Mouse (Mus musculus) heart, postnatal 36 days (tissue): ENCODE data around the gene Mesp2. TPM values are rescaled to one million over a fixed set of nuclear protein-coding genes. Genes with fewer than 3 reads are reported as not detected.
A peak's percentile ranks its signal among the peaks of the same experiment; 100 is the strongest.

Source experiments
- DNase-seq, 2 experiments: peaks; one replicate each; pipeline ENCODE4 v3.0.0; 2021 to 2022
- intact Hi-C: fragments of 180-260 bp; cut with DNase I; formaldehyde crosslinking; loops from one replicate; pipeline ENCODE4 v1.15.1; 2025
- total RNA-seq, 2 experiments: library from RNA; stranded (reverse); gene quantifications; 2 replicates each; pipeline ENCODE4 v1.2.3; 2021

Gene Mesp2
- total RNA-seq, 2 experiments from 2014 or later: 0.14 TPM; not detected in 1

GRCm38 (mm10) chr7:79801391-79801790 is 9.1 kb upstream of the Mesp2 start:
- intact Hi-C loops: no loop called here
- DNase-seq: no peak

DNA sequence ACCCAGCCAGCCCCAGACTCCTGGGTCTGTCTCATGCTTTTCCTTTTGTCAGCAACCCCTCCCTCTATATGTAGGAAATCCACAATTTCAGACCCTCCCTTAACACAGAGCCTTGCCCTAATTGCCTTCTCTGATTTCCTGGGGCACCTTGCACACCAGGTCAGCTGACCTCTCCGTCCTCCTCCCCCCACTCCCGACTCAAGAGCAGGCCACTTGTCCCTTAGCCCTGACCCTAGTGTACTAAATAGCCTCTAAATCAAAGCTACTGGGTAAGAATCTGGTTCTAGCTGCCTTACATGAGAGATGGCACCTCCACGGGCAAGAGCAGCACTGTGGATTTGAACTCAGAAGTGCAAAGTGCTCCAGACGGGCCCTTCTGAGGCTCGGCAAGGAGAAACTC is 8.5 kb upstream of the Mesp2 start:
- intact Hi-C loops: no loop called here
- DNase-seq: no peak

GRCm38 (mm10) chr7:79803887-79804286 is 6.6 kb upstream of the Mesp2 start:
- no peak for DNase-seq
- intact Hi-C loops: no loop called here

DNA sequence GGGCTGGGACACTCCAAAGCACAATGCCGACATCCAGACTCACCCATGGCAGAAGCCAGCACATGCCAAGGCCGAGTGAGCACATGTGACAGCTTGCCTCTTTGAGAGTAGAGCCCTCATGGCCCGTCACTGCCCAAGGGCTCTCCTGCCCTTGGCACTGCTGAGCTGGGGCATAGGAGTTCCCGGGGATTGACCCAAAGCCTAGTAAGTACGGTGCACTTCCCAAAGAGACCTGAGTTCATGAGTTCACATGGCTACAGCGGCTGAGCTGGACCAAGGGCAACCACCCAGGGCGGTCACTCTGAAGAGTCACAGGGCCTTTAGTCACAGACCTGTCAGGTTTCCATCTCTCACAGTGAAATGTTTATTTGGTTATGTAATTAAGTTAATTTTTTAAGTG is 2.0 kb upstream of the Mesp2 start:
- intact Hi-C loops: no loop called here
- no peak for DNase-seq

- intact Hi-C loops: no loop called here
- no peak for DNase-seq
Measured at GRCm38 (mm10) chr7:79813409-79813808, 2.9 kb downstream of the Mesp2 start.

- no peak for DNase-seq
- intact Hi-C loops: no loop called here
Measured at GRCm38 (mm10) chr7:79818321-79818720, 7.8 kb downstream of the Mesp2 start.

- intact Hi-C loops: no loop called here
Measured at GRCm38 (mm10) chr7:79819515-79819914, 9.0 kb downstream of the Mesp2 start.

DNA sequence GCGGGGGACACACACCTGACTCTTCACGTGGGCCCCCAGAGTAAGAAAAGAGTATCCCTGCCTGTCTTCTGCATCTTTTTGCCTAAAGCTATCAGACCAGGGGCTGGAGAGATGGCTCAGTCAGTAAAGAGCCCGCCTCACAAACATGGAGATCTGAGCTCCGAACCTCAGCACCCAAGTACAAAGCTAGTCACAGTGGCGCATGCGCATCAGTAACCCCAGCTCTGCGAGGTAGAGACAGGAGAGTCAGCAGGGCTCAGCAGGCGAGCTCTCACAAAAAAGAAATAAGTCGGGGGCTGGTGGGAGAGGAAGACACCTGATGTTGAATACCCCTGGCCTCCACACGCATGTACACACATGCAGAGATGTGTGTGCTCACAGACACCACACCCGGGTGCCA is 9.5 kb downstream of the Mesp2 start:
- no peak for DNase-seq
- intact Hi-C loops: no loop called here

More at GRCm38 (mm10) chr7:79819515-79819914, 9.0 kb downstream of the Mesp2 start:
- no peak for DNase-seq

DNA sequence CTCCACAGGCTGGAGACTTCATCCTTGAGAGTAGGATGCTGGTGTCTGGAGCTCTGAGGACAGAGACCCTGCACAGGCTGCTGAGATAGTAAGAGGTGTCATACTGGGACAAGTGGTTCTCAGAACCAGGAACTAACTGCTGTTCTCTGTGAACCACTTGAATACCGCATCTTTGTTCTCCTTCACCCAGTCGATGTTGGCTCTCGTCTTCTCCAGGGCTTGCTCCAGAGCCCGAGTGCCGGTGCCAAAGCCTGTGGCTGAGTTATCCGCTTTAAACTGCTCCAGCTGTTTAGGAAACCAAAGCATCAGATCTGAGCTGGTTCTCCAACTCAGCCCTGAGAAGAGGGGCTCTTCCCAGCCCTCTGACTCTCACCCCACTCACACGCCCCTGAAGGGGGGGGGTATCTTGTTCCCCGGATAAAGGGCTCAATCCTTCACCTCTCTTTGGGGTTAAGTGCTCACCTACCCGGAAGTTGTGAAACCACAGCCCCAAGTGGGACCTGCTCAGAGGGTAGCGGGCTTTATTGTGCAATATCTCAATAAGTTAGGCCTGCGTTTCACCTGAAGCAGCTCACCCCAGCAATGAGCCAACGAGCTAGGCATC is 11.7 kb downstream of the Mesp2 start:
- no peak for DNase-seq
- intact Hi-C loops: no loop called here

- intact Hi-C loops: no loop called here
- DNase-seq: no peak
Measured at GRCm38 (mm10) chr7:79828341-79828740, 17.8 kb downstream of the Mesp2 start.

- no peak for DNase-seq
- intact Hi-C loops: no loop called here
Measured at GRCm38 (mm10) chr7:79831145-79831544, 20.6 kb downstream of the Mesp2 start.

DNA sequence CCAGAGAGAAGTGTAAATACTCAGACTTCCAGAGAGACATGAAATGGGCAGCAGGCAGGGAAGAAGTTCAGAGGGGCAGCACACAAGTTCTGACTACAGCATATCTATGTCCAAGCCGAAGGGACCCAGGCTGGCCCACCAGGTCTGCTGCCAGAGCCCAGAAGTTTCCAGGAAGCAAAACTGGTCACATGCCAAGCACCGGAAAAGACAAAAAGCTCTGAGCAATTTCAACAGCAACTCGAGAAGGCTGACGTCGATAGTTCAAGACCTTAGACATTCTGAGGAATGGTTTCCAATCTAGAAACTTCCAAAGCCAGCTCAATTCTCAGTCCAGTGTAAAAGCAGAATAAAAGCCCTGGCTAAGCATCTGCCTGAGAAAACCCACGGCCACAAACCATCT is 21.1 kb downstream of the Mesp2 start:
- intact Hi-C loops: no loop called here
- peak; percentile 41 to 48 for DNase-seq

DNA sequence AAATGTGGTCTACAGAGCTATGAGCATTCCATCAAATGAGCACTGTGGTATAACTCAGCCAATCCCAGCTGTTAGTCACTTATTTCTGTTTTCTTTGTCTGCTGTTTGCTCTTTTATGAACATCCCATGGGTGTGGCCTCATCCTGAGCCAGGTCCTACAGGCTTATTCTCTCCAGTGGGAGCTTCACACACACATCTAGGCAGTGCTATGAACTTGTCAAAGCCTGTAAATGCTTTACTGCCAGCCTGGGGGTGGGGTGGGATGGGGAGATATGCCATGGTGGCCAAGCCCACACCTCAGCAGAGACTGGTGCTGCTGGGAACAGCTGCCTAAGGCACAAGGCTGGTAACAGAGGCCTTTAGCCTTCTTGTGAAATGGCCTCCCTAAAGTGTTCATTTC is 22.5 kb downstream of the Mesp2 start:
- intact Hi-C loops: no loop called here
- DNase-seq: no peak

DNA sequence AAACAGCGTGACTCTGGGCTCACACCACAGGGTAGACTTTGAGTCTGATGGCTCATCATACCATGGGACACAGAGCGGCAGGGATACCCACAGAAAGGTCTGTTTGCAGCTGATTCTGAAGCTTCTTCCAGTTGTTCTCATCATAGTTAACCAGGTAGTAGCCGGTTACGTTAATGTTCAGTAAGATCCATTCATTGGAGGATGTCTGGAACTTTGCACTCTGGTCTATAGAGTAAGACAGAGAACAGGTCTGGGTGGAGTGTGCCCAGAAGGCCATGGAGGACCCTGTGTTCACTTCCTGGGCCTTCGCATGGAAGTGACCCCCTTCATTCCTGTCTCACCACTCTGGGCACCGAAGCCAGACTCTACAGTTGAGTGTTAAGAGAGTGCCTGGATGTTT is 24.7 kb downstream of the Mesp2 start:
- no peak for DNase-seq
- intact Hi-C loops: no loop called here

DNA sequence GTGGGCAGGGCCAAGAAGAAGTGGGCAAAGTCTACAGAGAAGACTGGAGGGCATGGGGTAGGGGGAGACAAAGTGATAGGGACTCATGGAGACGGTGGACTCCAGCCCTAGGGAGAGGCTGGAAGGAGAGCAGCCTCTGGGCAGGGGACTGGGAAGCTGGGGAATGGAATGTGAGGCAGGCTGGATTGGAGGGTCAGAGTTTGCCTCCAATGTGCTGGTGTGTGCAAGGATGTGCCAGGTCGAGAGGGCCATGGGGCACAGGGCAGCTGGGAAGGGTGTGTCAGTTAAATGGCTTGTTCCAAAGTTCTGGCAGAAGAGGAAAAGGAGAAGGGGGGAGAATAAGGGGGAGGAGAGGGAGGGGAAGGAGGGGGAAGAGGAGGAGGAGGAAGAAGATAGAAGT is 26.7 kb downstream of the Mesp2 start:
- intact Hi-C loops: no loop called here
- no peak for DNase-seq

GRCm38 (mm10) chr7:79842163-79842562 is 31.6 kb downstream of the Mesp2 start:
- no peak for DNase-seq
- intact Hi-C loops: no loop called here

- intact Hi-C loops: no loop called here
- DNase-seq: peak; percentile 58 to 62
Measured at GRCm38 (mm10) chr7:79844090-79844802, 33.7 kb downstream of the Mesp2 start.

GRCm38 (mm10) chr7:79846342-79846741 is 35.8 kb downstream of the Mesp2 start:
- intact Hi-C loops: no loop called here
- DNase-seq: no peak

- peak; percentile 45 to 52 for DNase-seq
- intact Hi-C loops: no loop called here
Measured at GRCm38 (mm10) chr7:79847456-79848451, 37.2 kb downstream of the Mesp2 start.

DNA sequence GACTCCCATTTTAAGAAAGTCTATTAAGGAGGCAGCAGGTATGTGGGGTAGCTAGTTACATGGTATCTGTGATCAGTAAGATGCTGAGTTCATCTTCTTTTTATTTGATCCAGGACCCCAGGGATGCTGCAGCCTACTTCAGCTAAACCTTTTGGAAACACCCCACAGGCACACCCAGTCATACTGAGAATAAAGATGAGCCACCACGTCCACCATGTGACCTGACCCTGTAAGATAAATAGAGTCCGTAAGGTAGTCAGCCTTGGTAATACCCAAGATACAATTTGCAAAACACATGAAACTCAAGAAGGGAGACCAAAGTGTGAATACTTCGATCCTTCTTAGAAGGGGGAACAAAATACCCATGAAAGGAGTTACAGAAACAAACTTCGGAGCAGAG is 45.8 kb downstream of the Mesp2 start:
- intact Hi-C loops: no loop called here
- no peak for DNase-seq

DNA sequence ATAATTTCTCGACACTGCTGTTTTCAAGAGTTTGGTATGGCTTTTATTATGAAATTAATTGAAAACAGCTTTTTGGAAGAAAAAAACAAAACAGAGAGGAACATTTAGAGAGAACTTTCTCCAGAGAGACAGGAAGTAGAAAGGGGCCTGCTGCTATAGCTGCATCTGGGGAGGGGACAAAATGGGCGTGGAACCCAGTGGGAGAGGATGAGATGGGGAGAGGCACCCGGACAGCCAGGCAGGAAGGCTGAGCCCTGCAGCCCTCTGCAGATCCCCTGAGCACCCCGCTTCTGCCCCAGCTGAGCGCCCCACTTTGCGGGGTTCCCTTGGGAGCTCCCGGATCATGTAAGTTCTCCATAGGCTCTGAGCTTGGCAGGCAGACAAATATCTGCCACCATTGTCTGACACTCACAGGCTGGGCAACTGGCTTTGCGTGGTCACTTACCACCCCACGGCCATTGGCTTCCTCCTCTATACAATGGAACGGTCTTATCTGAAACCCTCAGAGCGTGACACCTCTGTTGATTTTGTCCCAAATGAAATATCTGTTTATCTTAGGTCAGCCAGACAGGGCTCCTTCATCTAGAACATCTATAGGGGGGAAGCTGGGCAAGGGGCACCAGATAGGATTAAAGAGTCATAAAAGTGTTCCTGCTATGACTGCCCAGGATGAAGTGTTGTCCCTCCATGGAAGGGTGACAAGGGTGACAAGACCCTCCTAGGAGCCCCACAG is 47.8 kb downstream of the Mesp2 start:
- intact Hi-C loops: no loop called here
- DNase-seq: no peak
